ENCODE assay signal across 9 mouse cellular contexts in the genomic region with DNA sequence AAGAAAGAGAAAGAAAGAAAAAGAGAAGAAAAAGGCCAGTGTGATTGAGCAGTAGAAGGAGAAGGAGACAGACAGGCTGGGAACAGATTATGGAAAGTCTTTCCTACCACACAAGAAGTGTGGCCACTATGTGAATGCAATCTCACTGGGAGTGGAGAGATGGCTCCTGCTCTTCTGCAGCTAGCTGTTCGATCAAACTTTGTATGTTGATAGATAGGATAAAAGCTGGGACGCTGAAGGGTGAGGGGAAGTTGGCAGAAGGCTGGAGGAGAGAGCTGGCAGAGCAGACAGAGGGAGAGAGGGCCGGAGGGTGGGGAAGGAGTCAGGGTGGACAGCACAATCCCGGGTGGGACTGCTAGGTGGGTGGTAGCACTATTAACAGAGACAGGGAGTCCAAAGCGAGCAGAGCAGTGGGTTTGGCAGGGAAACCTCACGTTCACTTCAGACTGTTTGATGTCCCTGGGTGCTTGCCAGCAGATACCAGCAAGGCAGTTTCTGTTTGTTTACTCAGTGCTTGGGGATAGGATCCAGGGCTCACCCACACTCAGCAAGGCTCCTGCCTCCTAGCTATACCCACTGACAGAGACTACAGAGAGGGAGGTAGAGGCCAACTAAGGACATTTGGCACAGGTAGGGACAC. TPM values are rescaled to one million over a fixed set of nuclear protein-coding genes. Genes with fewer than 3 reads are reported as not detected.
DNase-seq lines count a peak whose midpoint lies in the region; ATAC-seq and TF ChIP-seq lines count a peak whose summit lies in the region.
"Had no signal": no experiment of that assay in that cellular context is flagged by ENCODE, and none has a peak within 500 bp of the region (broad histone marks: within the 10 kb centered on the region; RNA-seq: fewer than 3 reads in every experiment).

No protein-coding gene starts in this region.

- intact Hi-C loops in gastrocnemius, adult 2 months (cut with DNase I) = no loop called here
- intact Hi-C loops in gastrocnemius, postnatal 14 days (cut with DNase I; ENCODE audit: low total_unique reads) = no loop called here

- no peak for ATAC-seq in inflammation-experienced regulatory T-cells, adult 6 months
- no peak for ATAC-seq in granulocyte monocyte progenitor cell, adult 5-6 weeks (replicated peaks; ENCODE audit: poor library complexity, severe bottlenecking)
- ATAC-seq: Patski had no signal

- no peak overlapping the region for H3K4me3 ChIP-seq in gastrocnemius, adult 2 months
- H3K4me3 ChIP-seq in layer of hippocampus, adult 2 months = no peak overlapping the region; the same call in 1 of the 2 replicates

- no peak overlapping the region for H3K27ac ChIP-seq in gastrocnemius, adult 2 months
- no peak overlapping the region for H3K27ac ChIP-seq in layer of hippocampus, adult 2 months

- no peak for TF ChIP-seq CTCF in gastrocnemius, adult 2 months (IDR thresholded peaks at IDR 0.05)
- TF ChIP-seq CTCF in layer of hippocampus, adult 2 months (conservative IDR thresholded peaks at IDR 0.05) = no peak

- DNase-seq in gastrocnemius, adult 2 months = peak; percentile 41
- DNase-seq in gastrocnemius, postnatal 14 days = no peak
- peak; percentile 23 for DNase-seq in Muller cell, postnatal 12 days (ENCODE audit: inconsistent ontology term)
- DNase-seq in fibroblast of lung, adult 2 months (ENCODE audit: low read depth) = peak; percentile 28
- peak; percentile 32 to 52 for DNase-seq in layer of hippocampus, adult 2 months (ENCODE audit: low spot score in 2 of 2)
- peak; percentile 80 for DNase-seq in naive thymus-derived CD4-positive, alpha-beta T cell, adult 2 months (ENCODE audit: low read depth)

RNA-seq across cellular contexts. Expression of a gene that starts 35.4 kb away (rescaled TPM):
- 10 to 100 TPM; 39.8 to 43.6 TPM for total RNA-seq in gastrocnemius, adult 2 months (2021)
- 10 to 100 TPM; 30.0 to 33.6 TPM for total RNA-seq in gastrocnemius, postnatal 14 days (2021)
- total RNA-seq in layer of hippocampus, adult 2 months (2021) = 1 to 10 TPM; 4.8 to 4.9 TPM
- polyA plus RNA-seq in inflammation-experienced regulatory T-cells, adult 6 months (2017; shearing (Covaris generic)) = 1 to 10 TPM in 2 of 3 experiments, under 1 TPM in 1; 0.45 to 5.5 (median 3.1) TPM
- total RNA-seq in granulocyte monocyte progenitor cell, adult 5-6 weeks (2014; fragmentation: Nextera tagmentation) = 30.2 and 37.9 TPM in 2 replicates
- total RNA-seq in granulocyte monocyte progenitor cell, adult 5-6 weeks (2017) = 21.4 and 29.6 TPM in 2 replicates
